ENCODE assay signal across 8 mouse cellular contexts in the genomic region with DNA sequence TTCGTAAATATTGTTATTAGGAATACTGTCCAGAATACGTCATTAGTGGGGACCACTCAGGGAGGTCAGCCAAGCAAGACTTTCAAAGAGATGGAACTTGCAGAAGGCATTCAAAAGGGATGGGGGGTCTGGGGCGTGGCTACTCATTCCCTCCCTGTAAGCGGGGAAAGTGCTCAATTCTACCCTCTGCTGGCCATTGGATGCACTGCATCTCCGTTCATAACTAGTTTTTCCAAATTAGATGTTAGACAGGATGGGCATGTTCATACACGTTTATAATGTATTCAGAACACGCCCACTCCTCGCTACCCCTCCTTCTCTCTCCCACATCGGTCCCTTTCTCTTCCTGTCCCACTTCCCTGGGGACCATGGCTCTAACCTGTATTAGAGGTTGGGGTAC. TPM values are rescaled to one million over a fixed set of nuclear protein-coding genes. Genes with fewer than 3 reads are reported as not detected.
A peak's percentile ranks its signal among the peaks of the same experiment; 100 is the strongest.
DNase-seq lines count a peak whose midpoint lies in the region; ATAC-seq and TF ChIP-seq lines count a peak whose summit lies in the region.

No protein-coding gene starts in this region.

- peak; percentile 81 for TF ChIP-seq CTCF in lung, adult 2 months (IDR thresholded peaks at IDR 0.05; ENCODE audit: insufficient read depth, low read length)

- WGBS in forebrain, embryonic 13.5 days = 7% methylated on average over 9 of the region's 9 CpGs
- 3% methylated on average over 9 of the region's 9 CpGs for WGBS in lung, adult 2 months
- 7% methylated on average over 9 of the region's 9 CpGs for WGBS in neural tube, embryonic 15.5 days

- intact Hi-C loops in heart, postnatal 14 days (cut with DNase I) = loop anchor here (1.0 to 10.0 kb wide), 2 partner anchors 101 to 343 kb away; a partner anchor contains a TSS

- DNase-seq in ES-CJ7 (ENCODE audit: low read depth, low spot score) = peak; percentile 81
- DNase-seq in c-Kit-positive CD71-negative TER-119-negative erythroid progenitor cells, embryonic 14.5 days (ENCODE audit: low read depth) = peak; percentile 79
- peak; percentile 75 to 86 for DNase-seq in heart, postnatal 14 days
- DNase-seq in kidney, postnatal 4 days = peak; percentile 92 to 93
- peak; percentile 76 for DNase-seq in lung, adult 2 months
- DNase-seq in thymus, adult 18-20 months = peak; percentile 25 to 35

- peaks cover 10% of the 10 kb centered on the region for H3K9me3 ChIP-seq in forebrain, embryonic 13.5 days (replicated peaks)
- H3K9me3 ChIP-seq in neural tube, embryonic 15.5 days (replicated peaks) = no peaks in the 10 kb centered on the region

- H3K27me3 ChIP-seq in forebrain, embryonic 13.5 days = no peaks in the 10 kb centered on the region
- H3K27me3 ChIP-seq in neural tube, embryonic 15.5 days (replicated peaks) = no peaks in the 10 kb centered on the region

- no peak overlapping the region for H3K4me2 ChIP-seq in forebrain, embryonic 13.5 days
- H3K4me2 ChIP-seq in neural tube, embryonic 15.5 days = peak overlapping the region; percentile 37

- H3K36me3 ChIP-seq in forebrain, embryonic 13.5 days (ENCODE audit: poor library complexity, severe bottlenecking) = no peaks in the 10 kb centered on the region
- H3K36me3 ChIP-seq in neural tube, embryonic 15.5 days = no peaks in the 10 kb centered on the region

- no peak overlapping the region for H3K27ac ChIP-seq in forebrain, embryonic 13.5 days
- no peak overlapping the region for H3K27ac ChIP-seq in neural tube, embryonic 15.5 days (replicated peaks)

- H3K4me3 ChIP-seq in forebrain, embryonic 13.5 days = no peak overlapping the region
- no peak overlapping the region for H3K4me3 ChIP-seq in lung, adult 2 months (replicated peaks; ENCODE audit: extremely low read depth, low read depth, low read length)
- no peak overlapping the region for H3K4me3 ChIP-seq in neural tube, embryonic 15.5 days (replicated peaks)

- TF ChIP-seq POLR2A in lung, adult 2 months (IDR thresholded peaks at IDR 0.05; ENCODE audit: borderline replicate concordance, extremely low read depth, low read depth, low read length) = no peak

- H3K9ac ChIP-seq in forebrain, embryonic 13.5 days = no peak overlapping the region
- no peak overlapping the region for H3K9ac ChIP-seq in neural tube, embryonic 15.5 days (replicated peaks)

- H3K4me1 ChIP-seq in forebrain, embryonic 13.5 days = peaks cover 18% of the 10 kb centered on the region; the same call in 1 of the 2 replicates
- peaks cover 17% of the 10 kb centered on the region for H3K4me1 ChIP-seq in lung, adult 2 months (ENCODE audit: control insufficient read depth, insufficient read depth, low read length)
- H3K4me1 ChIP-seq in neural tube, embryonic 15.5 days = peaks cover 18% of the 10 kb centered on the region

- ATAC-seq in forebrain, embryonic 13.5 days = peak; percentile 61
- 0 out of 2 replicates have a peak, but pooled peaks have one; percentile 62 for ATAC-seq in neural tube, embryonic 15.5 days (ENCODE audit: low FRiP score)

RNA-seq across cellular contexts. Expression of a gene that starts 56.7 kb away (rescaled TPM):
- polyA plus RNA-seq in forebrain, embryonic 13.5 days (2015; fragmentation: Nextera tagmentation; extraction: Ambion mirVana) = 1.5 and 3.0 TPM in 2 replicates
- under 1 TPM; 0.17 to 0.48 TPM for total RNA-seq in heart, postnatal 14 days (2021)
- 6.9 and 7.9 TPM in 2 replicates for polyA plus RNA-seq in lung, adult 2 months (2012; rRNA removed)
- polyA plus RNA-seq in neural tube, embryonic 15.5 days (2015; fragmentation: Nextera tagmentation; extraction: Ambion mirVana) = 4.5 and 4.8 TPM in 2 replicates

Comparison
In these comparisons a context has a peak if more than half of its experiments do, and no peak if none do; other contexts are left out.
1. DNase-seq: peak in every context shown above with its lines; median percentile 92 in kidney, postnatal 4 days; 81 in ES-CJ7; 80 in heart, postnatal 14 days; 79 in c-Kit-positive CD71-negative TER-119-negative erythroid progenitor cells, embryonic 14.5 days; 76 in lung, adult 2 months; 30 in thymus, adult 18-20 months.